Mouse (Mus musculus): Measurements from ENCODE around the gene Ttc27.

- no peak for TF ChIP-seq POLR2A (IDR thresholded peaks at IDR 0.05; ENCODE audit: extremely low read depth, insufficient read depth, low read length)
- TF ChIP-seq CTCF (IDR thresholded peaks at IDR 0.05; ENCODE audit: extremely low read depth, insufficient read depth, low read length), result no peak
These were observed 159.4 kb downstream of the Ttc27 start for GRCm38 (mm10) chr17:74876954-74877353.
